ENCODE assay signal across 10 mouse cellular contexts in the genomic region with DNA sequence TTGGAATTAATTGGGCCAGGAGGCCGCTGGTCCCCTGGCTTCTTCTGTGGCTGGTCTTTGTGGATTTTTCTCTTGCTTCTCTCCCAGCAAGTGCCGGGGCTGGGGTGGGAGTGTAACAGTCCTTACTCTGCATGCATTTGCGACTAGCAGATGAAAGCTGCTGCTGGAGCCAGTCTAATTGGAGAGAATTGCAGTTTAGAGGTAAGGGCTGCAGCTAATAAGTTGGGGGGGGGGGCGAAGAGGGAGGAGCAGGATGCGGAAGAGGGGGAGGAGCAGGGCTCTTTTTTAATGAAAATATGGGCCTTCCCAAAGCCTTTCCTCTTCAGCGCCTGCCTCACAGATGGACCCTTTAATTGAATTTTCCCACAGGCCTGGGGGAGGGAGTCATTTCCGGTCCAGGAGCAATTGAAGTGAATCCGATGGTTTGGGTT.
DNase-seq lines count a peak whose midpoint lies in the region; ATAC-seq and TF ChIP-seq lines count a peak whose summit lies in the region.
"Had no signal": no experiment of that assay in that cellular context is flagged by ENCODE, and none has a peak within 500 bp of the region (broad histone marks: within the 10 kb centered on the region; RNA-seq: fewer than 3 reads in every experiment).

No protein-coding gene starts in this region.

- peak overlapping the region; percentile 19; the same call in 1 of the 2 replicates for H3K4me2 ChIP-seq in kidney, embryonic 15.5 days
- peak overlapping the region; percentile 19; the same call in 1 of the 2 replicates for H3K4me2 ChIP-seq in embryonic facial prominence, embryonic 13.5 days
- H3K4me2 ChIP-seq in hindbrain, embryonic 15.5 days, result peak overlapping the region; percentile 15; the same call in 1 of the 2 replicates
- no peak overlapping the region for H3K4me2 ChIP-seq in midbrain, postnatal 0 days (ENCODE audit: low read depth, low read length, poor library complexity, severe bottlenecking)

- H3K9ac ChIP-seq in kidney, embryonic 15.5 days, result no peak overlapping the region
- no peak overlapping the region for H3K9ac ChIP-seq in embryonic facial prominence, embryonic 13.5 days
- H3K9ac ChIP-seq in hindbrain, embryonic 15.5 days, result no peak overlapping the region
- no peak overlapping the region for H3K9ac ChIP-seq in midbrain, postnatal 0 days (replicated peaks; ENCODE audit: low read length, poor library complexity, severe bottlenecking)

- TF ChIP-seq CTCF in midbrain, postnatal 0 days (IDR thresholded peaks at IDR 0.05), result no peak
- TF ChIP-seq CTCF in gastrocnemius, adult 2 months (IDR thresholded peaks at IDR 0.05), result no peak

- no peaks in the 10 kb centered on the region for H3K9me3 ChIP-seq in kidney, embryonic 15.5 days (replicated peaks)
- H3K9me3 ChIP-seq in embryonic facial prominence, embryonic 13.5 days, result no peaks in the 10 kb centered on the region
- no peaks in the 10 kb centered on the region for H3K9me3 ChIP-seq in hindbrain, embryonic 15.5 days
- no peaks in the 10 kb centered on the region for H3K9me3 ChIP-seq in midbrain, postnatal 0 days (ENCODE audit: low read length)

- intact Hi-C loops in gastrocnemius, adult 2 months (cut with DNase I), result no loop called here
- intact Hi-C loops in heart, postnatal 25 days (cut with DNase I), result no loop called here

- whole genome bisulfite sequencing in kidney, embryonic 15.5 days, result 10% methylated on average over 8 of the region's 8 CpGs
- 10% methylated on average over 7 of the region's 8 CpGs for WGBS in embryonic facial prominence, embryonic 13.5 days
- 18% methylated on average over 8 of the region's 8 CpGs for WGBS in hindbrain, embryonic 15.5 days
- WGBS in midbrain, postnatal 0 days, result 29% methylated on average over 7 of the region's 8 CpGs

- H3K4me1 ChIP-seq in kidney, embryonic 15.5 days, result peaks cover 38% of the 10 kb centered on the region
- peaks cover 10% of the 10 kb centered on the region for H3K4me1 ChIP-seq in embryonic facial prominence, embryonic 13.5 days
- H3K4me1 ChIP-seq in hindbrain, embryonic 15.5 days (replicated peaks), result peaks cover 9% of the 10 kb centered on the region
- H3K4me1 ChIP-seq in midbrain, postnatal 0 days (ENCODE audit: insufficient read depth, low read length), result peaks cover 7% of the 10 kb centered on the region

- DNase-seq in kidney, adult 9 months, result no peak
- DNase-seq in midbrain, postnatal 0 days (ENCODE audit: low spot score), result peak; percentile 43
- no peak for DNase-seq in urinary bladder, postnatal 10 days (ENCODE audit: low spot score)
- DNase-seq in gastrocnemius, adult 2 months, result no peak
- no peak for DNase-seq in heart, postnatal 25 days (ENCODE audit: low spot score)
- DNase-seq: liver had no signal

- ATAC-seq in kidney, embryonic 15.5 days (replicated peaks; ENCODE audit: low FRiP score), result 0 out of 2 replicates have a peak, but pooled peaks have one; percentile 15
- ATAC-seq in embryonic facial prominence, embryonic 13.5 days (ENCODE audit: insufficient number of reproducible peaks, insufficient read depth, low FRiP score, low TSS enrichment, low read depth), result no peak
- no peak for ATAC-seq in hindbrain, embryonic 15.5 days (ENCODE audit: low FRiP score, low read depth)
- ATAC-seq in midbrain, postnatal 0 days (ENCODE audit: low FRiP score), result no peak
- ATAC-seq: inflammation-experienced regulatory T-cells, adult 6 months had no signal

- no peak overlapping the region for H3K4me3 ChIP-seq in kidney, embryonic 15.5 days (replicated peaks)
- H3K4me3 ChIP-seq in embryonic facial prominence, embryonic 13.5 days, result no peak overlapping the region
- H3K4me3 ChIP-seq in hindbrain, embryonic 15.5 days, result no peak overlapping the region
- no peak overlapping the region for H3K4me3 ChIP-seq in midbrain, postnatal 0 days (ENCODE audit: low read depth, low read length)
- no peak overlapping the region for H3K4me3 ChIP-seq in gastrocnemius, adult 2 months

- H3K27me3 ChIP-seq in kidney, embryonic 15.5 days, result no peaks in the 10 kb centered on the region
- H3K27me3 ChIP-seq in embryonic facial prominence, embryonic 13.5 days, result no peaks in the 10 kb centered on the region
- no peaks in the 10 kb centered on the region for H3K27me3 ChIP-seq in hindbrain, embryonic 15.5 days
- no peaks in the 10 kb centered on the region for H3K27me3 ChIP-seq in midbrain, postnatal 0 days (ENCODE audit: insufficient read depth, low read length)

- H3K36me3 ChIP-seq in kidney, embryonic 15.5 days, result no peaks in the 10 kb centered on the region
- no peaks in the 10 kb centered on the region for H3K36me3 ChIP-seq in embryonic facial prominence, embryonic 13.5 days
- no peaks in the 10 kb centered on the region for H3K36me3 ChIP-seq in hindbrain, embryonic 15.5 days
- no peaks in the 10 kb centered on the region for H3K36me3 ChIP-seq in midbrain, postnatal 0 days (ENCODE audit: insufficient read depth, low read length)

- peak overlapping the region; percentile 41 for H3K27ac ChIP-seq in kidney, embryonic 15.5 days
- H3K27ac ChIP-seq in embryonic facial prominence, embryonic 13.5 days, result 0 out of 2 replicates have a peak overlapping the region, but pooled peaks have one; percentile 5
- H3K27ac ChIP-seq in hindbrain, embryonic 15.5 days (replicated peaks), result peak overlapping the region; percentile 61; the same call in 1 of the 2 replicates
- H3K27ac ChIP-seq in midbrain, postnatal 0 days (ENCODE audit: low read depth, low read length), result peak overlapping the region; percentile 43; the same call in 1 of the 2 replicates
- no peak overlapping the region for H3K27ac ChIP-seq in gastrocnemius, adult 2 months
